Mouse (Mus musculus): ENCODE data around the gene Tmem159. TPM values are rescaled to one million over a fixed set of nuclear protein-coding genes. Genes with fewer than 3 reads are reported as not detected.

Tmem159 gene
- total RNA-seq, 2 experiments from 2014 or later = 9.7 to 11.4 TPM

GRCm38 (mm10) chr7:120150257-120150656, 48.1 kb downstream of the Tmem159 start:
- no peak for TF ChIP-seq CTCF (IDR thresholded peaks at IDR 0.05)
- Histone ChIP-seq H3K27ac (no peak overlapping the region), H3K4me3 (no peak overlapping the region)
- intact Hi-C loops (cut with DNase I) = no loop called here
- no peak for DNase-seq

GRCm38 (mm10) chr7:120150898-120151297, 48.7 kb downstream of the Tmem159 start:
- TF ChIP-seq CTCF (IDR thresholded peaks at IDR 0.05) = no peak
- Histone ChIP-seq H3K4me3 (no peak overlapping the region), H3K27ac (no peak overlapping the region)
- DNase-seq = no peak
- intact Hi-C loops (cut with DNase I) = no loop called here

GRCm38 (mm10) chr7:120156841-120157409, 54.8 kb downstream of the Tmem159 start:
- intact Hi-C loops (cut with DNase I) = no loop called here
- no peak for TF ChIP-seq CTCF (IDR thresholded peaks at IDR 0.05)
- Histone ChIP-seq H3K27ac (no peak overlapping the region), H3K4me3 (no peak overlapping the region)
- no peak for DNase-seq

GRCm38 (mm10) chr7:120157575-120158061, 55.5 kb downstream of the Tmem159 start:
- TF ChIP-seq CTCF (IDR thresholded peaks at IDR 0.05) = no peak
- intact Hi-C loops (cut with DNase I) = no loop called here
- no peak for DNase-seq
- Histone ChIP-seq H3K4me3 (no peak overlapping the region), H3K27ac (no peak overlapping the region)

DNA sequence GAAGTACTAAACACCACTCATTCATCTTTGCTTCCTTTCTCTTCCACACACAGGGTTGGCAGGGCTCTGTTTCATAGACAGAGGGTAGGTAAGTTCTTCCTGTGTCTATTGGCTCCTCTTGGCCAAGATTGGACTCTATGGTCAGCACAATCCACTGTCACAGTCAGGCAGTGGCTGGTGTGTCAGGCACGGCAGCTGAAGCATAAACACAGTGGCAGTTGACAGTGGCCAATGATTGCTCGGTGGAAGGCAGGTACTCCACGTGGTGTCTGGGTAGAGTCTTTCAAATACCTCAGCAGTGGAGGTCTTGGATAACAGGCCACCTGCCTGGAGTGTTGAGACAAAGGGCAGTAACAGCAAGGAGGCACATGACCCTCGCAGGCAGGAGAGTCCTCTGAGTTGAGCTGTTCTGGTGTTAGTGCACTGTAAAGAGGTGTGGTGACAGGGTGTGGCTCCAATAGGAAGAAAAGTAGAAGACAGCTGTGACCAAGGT, 56.0 kb downstream of the Tmem159 start:
- TF ChIP-seq CTCF (IDR thresholded peaks at IDR 0.05) = no peak
- H3K4me3 ChIP-seq = no peak overlapping the region

DNA sequence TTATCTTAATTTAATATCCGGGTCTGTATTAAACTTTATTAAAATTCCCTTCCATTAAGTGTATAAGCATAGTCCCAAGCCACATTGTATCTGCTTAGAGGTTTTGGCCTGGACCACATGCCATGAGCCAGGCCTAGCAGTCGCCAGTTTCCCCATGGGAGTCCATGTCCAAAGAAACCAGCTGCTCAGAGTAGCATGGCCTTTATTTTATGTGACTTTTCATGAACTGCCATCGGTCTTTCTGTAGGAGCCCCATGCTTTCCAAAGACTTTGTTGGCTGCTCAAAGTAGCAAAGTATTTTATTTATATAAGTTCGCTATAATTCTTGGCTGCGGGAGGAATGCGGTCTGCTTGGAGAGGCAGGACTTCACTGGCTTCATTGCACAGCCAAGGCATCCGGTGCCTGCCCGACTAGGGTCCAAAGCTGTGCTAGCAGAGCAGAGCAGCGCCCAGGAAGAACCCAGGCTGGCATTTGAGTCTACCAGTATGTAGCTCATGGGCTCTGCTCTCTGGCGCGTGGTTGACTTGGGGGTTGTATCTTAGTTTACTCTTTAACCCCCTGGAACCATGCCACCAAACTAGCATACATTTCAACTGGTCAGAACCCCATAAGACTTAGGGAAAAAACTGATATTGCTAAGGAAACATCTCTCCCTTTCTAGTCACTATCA, 61.6 kb downstream of the Tmem159 start:
- H3K4me3 ChIP-seq = no peak overlapping the region
- intact Hi-C loops (cut with DNase I) = no loop called here
- TF ChIP-seq CTCF (IDR thresholded peaks at IDR 0.05) = no peak
- DNase-seq = no peak
- H3K27ac ChIP-seq = no peak overlapping the region

More for the DNA sequence above, 56.0 kb downstream of the Tmem159 start:
- no peak overlapping the region for H3K27ac ChIP-seq
- intact Hi-C loops (cut with DNase I) = no loop called here
- DNase-seq = no peak

Other genes starting within 250 kb of the Tmem159 start
- 10 to 100 TPM; 11.8 to 12.8 TPM for gene Lyrm1, start 206.5 kb upstream of the Tmem159 start, total RNA-seq (2021)
- 10 to 100 TPM; 16.8 to 25.3 TPM for gene Dcun1d3, start 206.1 kb upstream of the Tmem159 start, total RNA-seq (2021)
- under 1 TPM; 0.13 to 0.14 TPM for gene Dnah3, start 7.1 kb upstream of the Tmem159 start, total RNA-seq (2021)
- under 1 TPM; 0.31 to 0.78 TPM for gene Zp2, start 42.9 kb downstream of the Tmem159 start, total RNA-seq (2021)
- under 1 TPM; 0.10 to 0.11 TPM for gene Anks4b, start 71.5 kb downstream of the Tmem159 start, total RNA-seq (2021)
- 1 to 10 TPM; 2.0 to 3.2 TPM for gene Crym, start 99.8 kb downstream of the Tmem159 start, total RNA-seq (2021)
- not detected for gene Abca14, start 101.6 kb downstream of the Tmem159 start, total RNA-seq (2021)
- gene Abca15, start 226.3 kb downstream of the Tmem159 start, total RNA-seq (2021) = not detected